11 mouse cellular contexts compared by ENCODE assay signal in the genomic region with DNA sequence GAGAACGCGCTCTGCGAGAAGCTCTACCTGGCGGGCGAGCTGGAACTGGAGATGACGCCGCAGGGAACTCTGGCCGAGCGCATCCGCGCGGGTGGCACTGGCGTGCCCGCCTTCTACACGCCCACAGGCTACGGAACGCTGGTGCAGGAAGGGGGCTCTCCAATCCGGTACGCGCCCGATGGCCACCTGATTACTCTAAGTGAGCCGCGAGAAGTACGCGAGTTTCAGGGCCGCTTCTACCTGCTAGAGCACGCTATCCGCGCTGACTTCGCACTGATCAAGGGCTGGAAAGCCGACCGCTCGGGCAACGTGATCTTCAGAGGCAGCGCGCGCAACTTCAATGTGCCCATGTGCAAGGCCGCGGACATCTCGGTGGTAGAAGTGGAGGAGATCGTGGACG. TPM values are rescaled to one million over a fixed set of nuclear protein-coding genes. Genes with fewer than 3 reads are reported as not detected.
A peak's percentile ranks its signal among the peaks of the same experiment; 100 is the strongest.
DNase-seq lines count a peak whose midpoint lies in the region; ATAC-seq and TF ChIP-seq lines count a peak whose summit lies in the region.
"Not testable (repeated sequence)": the region's sequence is repeated elsewhere in the genome, so short reads cannot be mapped to it uniquely, and the experiment has no call there.
"Had no signal": no experiment of that assay in that cellular context is flagged by ENCODE, and none has a peak within 500 bp of the region (broad histone marks: within the 10 kb centered on the region; RNA-seq: fewer than 3 reads in every experiment).

No protein-coding gene starts in this region.

- not testable (repeated sequence) for H3K36me3 ChIP-seq in embryonic facial prominence, embryonic 13.5 days; heart, embryonic 10.5 days; hindbrain, embryonic 15.5 days; liver, embryonic 15.5 days (replicated peaks); neural tube, embryonic 11.5 days (ENCODE audit: control insufficient read depth, insufficient read depth, low read length); stomach, embryonic 15.5 days

- DNase-seq in R1 (ENCODE audit: low read depth, low spot score) = peak; percentile 36
- DNase-seq in heart, embryonic 10.5 days (ENCODE audit: low spot score); neural tube, embryonic 11.5 days (ENCODE audit: low spot score): not testable (repeated sequence)
- peak in 1 of 2 experiments; percentile 22 for DNase-seq in layer of hippocampus, adult 2 months (ENCODE audit: low spot score in 2 of 2)

- WGBS in embryonic facial prominence, embryonic 13.5 days = 28% methylated on average over 37 of the region's 42 CpGs
- WGBS in heart, embryonic 10.5 days = 9% methylated on average over 32 of the region's 42 CpGs
- WGBS in hindbrain, embryonic 15.5 days = 25% methylated on average over 30 of the region's 42 CpGs
- WGBS in liver, embryonic 15.5 days (ENCODE audit: insufficient replicate concordance) = 23% methylated on average over 26 of the region's 42 CpGs
- 17% methylated on average over 23 of the region's 42 CpGs for WGBS in neural tube, embryonic 11.5 days
- 10% methylated on average over 39 of the region's 42 CpGs for WGBS in stomach, embryonic 15.5 days

- not testable (repeated sequence) for TF ChIP-seq CTCF in layer of hippocampus, adult 2 months (conservative IDR thresholded peaks at IDR 0.05)

- H3K27ac ChIP-seq in embryonic facial prominence, embryonic 13.5 days; heart, embryonic 10.5 days; hindbrain, embryonic 15.5 days (replicated peaks); layer of hippocampus, adult 2 months; liver, embryonic 15.5 days (replicated peaks); neural tube, embryonic 11.5 days (ENCODE audit: low read depth, low read length); stomach, embryonic 15.5 days: not testable (repeated sequence)

- not testable (repeated sequence) for H3K4me1 ChIP-seq in embryonic facial prominence, embryonic 13.5 days; heart, embryonic 10.5 days; hindbrain, embryonic 15.5 days (replicated peaks); liver, embryonic 15.5 days (replicated peaks); neural tube, embryonic 11.5 days (ENCODE audit: control insufficient read depth, insufficient read depth, low read length); stomach, embryonic 15.5 days

- not testable (repeated sequence) for H3K9ac ChIP-seq in embryonic facial prominence, embryonic 13.5 days; hindbrain, embryonic 15.5 days; liver, embryonic 15.5 days; neural tube, embryonic 11.5 days (ENCODE audit: low read length); stomach, embryonic 15.5 days

- peak overlapping the region; percentile 66 for H3K4me2 ChIP-seq in embryonic facial prominence, embryonic 13.5 days
- peak overlapping the region; percentile 69 for H3K4me2 ChIP-seq in hindbrain, embryonic 15.5 days
- 0 out of 2 replicates have a peak overlapping the region, but pooled peaks have one; percentile 15 for H3K4me2 ChIP-seq in liver, embryonic 15.5 days
- H3K4me2 ChIP-seq in neural tube, embryonic 11.5 days (ENCODE audit: low read depth) = peak overlapping the region; percentile 31
- peak overlapping the region; percentile 60 for H3K4me2 ChIP-seq in stomach, embryonic 15.5 days

- ATAC-seq in embryonic facial prominence, embryonic 13.5 days (ENCODE audit: insufficient number of reproducible peaks, insufficient read depth, low FRiP score, low TSS enrichment, low read depth); liver, embryonic 15.5 days (ENCODE audit: insufficient read depth); neural tube, embryonic 11.5 days (ENCODE audit: insufficient read depth, low FRiP score, low TSS enrichment): not testable (repeated sequence)
- ATAC-seq in hindbrain, embryonic 15.5 days (ENCODE audit: low FRiP score, low read depth) = peak; percentile 83
- ATAC-seq in stomach, embryonic 15.5 days (ENCODE audit: insufficient read depth, low FRiP score, low read depth) = 0 out of 2 replicates have a peak, but pooled peaks have one; percentile 15

- H3K4me3 ChIP-seq in embryonic facial prominence, embryonic 13.5 days = peak overlapping the region; percentile 41
- peak overlapping the region; percentile 51 for H3K4me3 ChIP-seq in heart, embryonic 10.5 days
- peak overlapping the region; percentile 42 for H3K4me3 ChIP-seq in hindbrain, embryonic 15.5 days
- H3K4me3 ChIP-seq in layer of hippocampus, adult 2 months = peak overlapping the region; percentile 36
- not testable (repeated sequence) for H3K4me3 ChIP-seq in liver, embryonic 15.5 days (replicated peaks); neural tube, embryonic 11.5 days (ENCODE audit: low read depth, low read length)
- H3K4me3 ChIP-seq in stomach, embryonic 15.5 days (replicated peaks) = peak overlapping the region; percentile 30

- peaks cover 14% of the 10 kb centered on the region for H3K27me3 ChIP-seq in embryonic facial prominence, embryonic 13.5 days
- peaks cover 41% of the 10 kb centered on the region for H3K27me3 ChIP-seq in heart, embryonic 10.5 days (ENCODE audit: insufficient read depth, poor library complexity, severe bottlenecking)
- H3K27me3 ChIP-seq in hindbrain, embryonic 15.5 days; neural tube, embryonic 11.5 days (ENCODE audit: control insufficient read depth, insufficient read depth, low read length); stomach, embryonic 15.5 days (replicated peaks): not testable (repeated sequence)
- peaks cover 21% of the 10 kb centered on the region for H3K27me3 ChIP-seq in liver, embryonic 15.5 days

- H3K9me3 ChIP-seq in embryonic facial prominence, embryonic 13.5 days; heart, embryonic 10.5 days; hindbrain, embryonic 15.5 days; liver, embryonic 15.5 days (replicated peaks); neural tube, embryonic 11.5 days (ENCODE audit: control insufficient read depth, low read length); stomach, embryonic 15.5 days: not testable (repeated sequence)

RNA-seq across cellular contexts. Expression of a gene that starts 0.6 kb away (rescaled TPM):
- 0.19 TPM in 1 of 2 replicates, not detected in the other for polyA plus RNA-seq in embryonic facial prominence, embryonic 13.5 days (2015; fragmentation: Nextera tagmentation; extraction: Ambion mirVana)
- polyA plus RNA-seq in heart, embryonic 10.5 days (2016; fragmentation: Nextera tagmentation; extraction: Ambion mirVana) = 0.11 TPM in 1 of 2 replicates, not detected in the other
- polyA plus RNA-seq in hindbrain, embryonic 15.5 days (2015; fragmentation: Nextera tagmentation; extraction: Ambion mirVana) = 0.37 and 0.64 TPM in 2 replicates
- not detected for total RNA-seq in layer of hippocampus, adult 2 months (2021)
- not detected in 2 replicates for polyA plus RNA-seq in liver, embryonic 15.5 days (2015; fragmentation: Nextera tagmentation; extraction: Ambion mirVana)
- polyA plus RNA-seq in neural tube, embryonic 11.5 days (2014; fragmentation: Nextera tagmentation; extraction: Ambion mirVana) = 0.23 TPM in 1 of 2 replicates, not detected in the other
- polyA plus RNA-seq in stomach, embryonic 15.5 days (2015; fragmentation: Nextera tagmentation; extraction: Ambion mirVana) = 0.18 and 0.30 TPM in 2 replicates
- total RNA-seq: gastrocnemius, postnatal 10 days; heart, postnatal 36 days; liver, adult 2 months had no signal
- polyA plus RNA-seq: liver, adult 2 months had no signal

RNA-seq across cellular contexts. Expression of a gene that starts 11.7 kb away (rescaled TPM):
- 0.51 and 0.58 TPM in 2 replicates for polyA plus RNA-seq in embryonic facial prominence, embryonic 13.5 days (2015; fragmentation: Nextera tagmentation; extraction: Ambion mirVana)
- polyA plus RNA-seq in heart, embryonic 10.5 days (2016; fragmentation: Nextera tagmentation; extraction: Ambion mirVana) = 0.18 and 0.84 TPM in 2 replicates
- polyA plus RNA-seq in hindbrain, embryonic 15.5 days (2015; fragmentation: Nextera tagmentation; extraction: Ambion mirVana) = 0.34 and 0.71 TPM in 2 replicates
- total RNA-seq in layer of hippocampus, adult 2 months (2021) = under 1 TPM; 0.20 to 0.29 TPM
- 0.15 and 0.25 TPM in 2 replicates for polyA plus RNA-seq in liver, embryonic 15.5 days (2015; fragmentation: Nextera tagmentation; extraction: Ambion mirVana)
- polyA plus RNA-seq in neural tube, embryonic 11.5 days (2014; fragmentation: Nextera tagmentation; extraction: Ambion mirVana) = 0.12 and 0.28 TPM in 2 replicates
- polyA plus RNA-seq in stomach, embryonic 15.5 days (2015; fragmentation: Nextera tagmentation; extraction: Ambion mirVana) = 0.54 and 0.81 TPM in 2 replicates
- total RNA-seq: gastrocnemius, postnatal 10 days; heart, postnatal 36 days; liver, adult 2 months had no signal

RNA-seq across cellular contexts. Expression of a gene that starts 23.1 kb away (rescaled TPM):
- polyA plus RNA-seq in embryonic facial prominence, embryonic 13.5 days (2015; fragmentation: Nextera tagmentation; extraction: Ambion mirVana) = 113 and 114 TPM in 2 replicates
- polyA plus RNA-seq in heart, embryonic 10.5 days (2016; fragmentation: Nextera tagmentation; extraction: Ambion mirVana) = 72.4 and 100 TPM in 2 replicates
- polyA plus RNA-seq in hindbrain, embryonic 15.5 days (2015; fragmentation: Nextera tagmentation; extraction: Ambion mirVana) = 57.2 TPM in 2 replicates
- total RNA-seq in layer of hippocampus, adult 2 months (2021) = 10 to 100 TPM; 21.5 to 21.9 TPM
- polyA plus RNA-seq in liver, embryonic 15.5 days (2015; fragmentation: Nextera tagmentation; extraction: Ambion mirVana) = 36.8 TPM in 2 replicates
- 98.6 and 103 TPM in 2 replicates for polyA plus RNA-seq in neural tube, embryonic 11.5 days (2014; fragmentation: Nextera tagmentation; extraction: Ambion mirVana)
- polyA plus RNA-seq in stomach, embryonic 15.5 days (2015; fragmentation: Nextera tagmentation; extraction: Ambion mirVana) = 89.9 and 95.1 TPM in 2 replicates

Comparison
In these comparisons a context has a peak if more than half of its experiments do, and no peak if none do; other contexts are left out.
1. H3K4me2 ChIP-seq: peak in every context shown above with its lines; median percentile 69 in hindbrain, embryonic 15.5 days; 66 in embryonic facial prominence, embryonic 13.5 days; 60 in stomach, embryonic 15.5 days; 31 in neural tube, embryonic 11.5 days; 15 in liver, embryonic 15.5 days.